Mouse (Mus musculus): ENCODE data around the gene Plxnc1.

- TF ChIP-seq CTCF (IDR thresholded peaks at IDR 0.05; ENCODE audit: low read depth) = no peak
- no peak for TF ChIP-seq EP300 (IDR thresholded peaks at IDR 0.05; ENCODE audit: low read depth)
These were observed 140.4 kb downstream of the Plxnc1 start for GRCm38 (mm10) chr10:94804029-94804908.

Data from heart, postnatal 0 days (tissue).